Mouse (Mus musculus) layer of hippocampus, adult 9-11 months (tissue): ENCODE measurements at regions not wholly inside any gene's neighbourhood (a gene's known extent, or its start where the extent isn't known, plus 50 kb on each side); places are given as distances from the start of the nearest gene placed in this dataset.

Experiments used
- DNase-seq: peaks from one replicate; pipeline ENCODE4 v3.0.0; 2022

- no peak for DNase-seq
Observed at GRCm38 (mm10) chr6:116902371-116902770, 185.7 kb upstream of the Tmem72 start.

GRCm38 (mm10) chr6:116906426-116907172 lies 189.9 kb upstream of the Tmem72 start:
- no peak for DNase-seq

GRCm38 (mm10) chr6:116910607-116911006 lies 193.9 kb upstream of the Tmem72 start:
- DNase-seq: no peak

- no peak for DNase-seq
Observed at GRCm38 (mm10) chr6:116912161-116912560, 195.4 kb upstream of the Tmem72 start.

GRCm38 (mm10) chr6:116914073-116914472 lies 197.4 kb upstream of the Tmem72 start:
- no peak for DNase-seq

- no peak for DNase-seq
Observed at GRCm38 (mm10) chr6:116935024-116935423, 218.3 kb upstream of the Tmem72 start.

GRCm38 (mm10) chr6:116941576-116941975 lies 224.9 kb upstream of the Tmem72 start:
- no peak for DNase-seq

- no peak for DNase-seq
Observed at GRCm38 (mm10) chr6:116942696-116943095, 225.6 kb upstream of the Cxcl12 start.

GRCm38 (mm10) chr6:116946083-116946732 lies 222.1 kb upstream of the Cxcl12 start:
- DNase-seq: no peak

GRCm38 (mm10) chr6:116959611-116960010 lies 208.7 kb upstream of the Cxcl12 start:
- no peak for DNase-seq

GRCm38 (mm10) chr6:116960641-116961040 lies 207.7 kb upstream of the Cxcl12 start:
- no peak for DNase-seq

GRCm38 (mm10) chr6:116966436-116966835 lies 201.9 kb upstream of the Cxcl12 start:
- no peak for DNase-seq

GRCm38 (mm10) chr6:116969381-116969910 lies 198.9 kb upstream of the Cxcl12 start:
- DNase-seq: no peak

- no peak for DNase-seq
Observed at GRCm38 (mm10) chr6:116974841-116975240, 193.5 kb upstream of the Cxcl12 start.

GRCm38 (mm10) chr6:116980349-116980995 lies 187.9 kb upstream of the Cxcl12 start:
- no peak for DNase-seq

- no peak for DNase-seq
Observed at GRCm38 (mm10) chr6:116985147-116985737, 183.1 kb upstream of the Cxcl12 start.

GRCm38 (mm10) chr6:116986266-116987000 lies 181.9 kb upstream of the Cxcl12 start:
- DNase-seq: peak; percentile 54

GRCm38 (mm10) chr6:116987243-116987642 lies 181.1 kb upstream of the Cxcl12 start:
- DNase-seq: no peak

GRCm38 (mm10) chr6:116998948-116999682 lies 169.2 kb upstream of the Cxcl12 start:
- no peak for DNase-seq

GRCm38 (mm10) chr6:116999940-117000339 lies 168.4 kb upstream of the Cxcl12 start:
- no peak for DNase-seq

- no peak for DNase-seq
Observed at GRCm38 (mm10) chr6:117000951-117001725, 167.2 kb upstream of the Cxcl12 start.
